Mouse (Mus musculus) testis, adult 2 months (tissue): ENCODE results near the gene Add3.

Source experiments
- CTCF ChIP-seq: fragments of 200-500 bp; IDR thresholded peaks from 2 replicates; pipeline ENCODE4 v1.5.1; 2012; ENCODE audit warnings: low read depth, mild to moderate bottlenecking, inconsistent platforms, low read length, moderate library complexity; ENCODE audit not compliant: control insufficient read depth, insufficient read depth, insufficient replicate concordance
- POLR2A ChIP-seq: fragments of 200-500 bp; IDR thresholded peaks from 2 replicates; pipeline ENCODE4 v1.6.1; 2012; ENCODE audit warnings: low read depth, mild to moderate bottlenecking, inconsistent platforms, low read length, moderate library complexity; ENCODE audit not compliant: control insufficient read depth

GRCm38 (mm10) chr19:53221186-53221585 lies 80.9 kb downstream of the Add3 start:
- TF ChIP-seq CTCF (no peak), POLR2A (no peak)
